Mouse (Mus musculus): ENCODE results near the gene Padi6. TPM values are rescaled to one million over a fixed set of nuclear protein-coding genes. Genes with fewer than 3 reads are reported as not detected.
A peak's percentile ranks its signal among the peaks of the same experiment; 100 is the strongest.

Padi6 gene
- polyA plus RNA-seq, 1 experiment from 2014 or later, result not detected

DNA sequence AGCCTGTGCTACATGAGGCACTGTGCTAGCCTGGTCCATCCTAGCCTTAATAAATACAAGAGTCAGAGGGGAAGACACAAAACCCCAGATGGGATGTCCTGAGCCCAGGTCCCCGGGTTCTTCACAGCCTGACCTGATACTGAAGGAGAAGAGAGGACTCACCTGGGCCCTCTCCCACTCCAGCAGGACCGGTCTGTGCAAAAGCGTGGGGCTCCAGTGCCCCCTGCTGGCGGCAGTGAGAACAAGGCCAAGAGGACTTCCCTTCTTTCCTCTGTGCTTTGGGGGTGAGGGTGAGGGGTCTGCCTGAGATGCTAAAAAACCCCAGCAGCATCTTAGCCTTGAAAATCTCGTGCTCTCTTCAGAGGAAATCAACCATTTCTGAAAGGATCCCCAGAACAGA lies 63.4 kb downstream of the Padi6 start:
- WGBS, result 15% methylated on average over 5 of the region's 5 CpGs
- H3K4me1 ChIP-seq, result peaks cover 15% of the 10 kb centered on the region

More for the DNA sequence above, 63.4 kb downstream of the Padi6 start:
- no peak overlapping the region for H3K27ac ChIP-seq
- H3K27me3 ChIP-seq, result no peaks in the 10 kb centered on the region
- H3K4me2 ChIP-seq, result no peak overlapping the region
- H3K36me3 ChIP-seq, result no peaks in the 10 kb centered on the region
- no peak overlapping the region for H3K9ac ChIP-seq
- ATAC-seq (ENCODE audit: insufficient number of reproducible peaks, low FRiP score, low TSS enrichment, low read depth), result 0 out of 2 replicates have a peak, but pooled peaks have one; percentile 15
- no peak overlapping the region for H3K4me3 ChIP-seq
- no peaks in the 10 kb centered on the region for H3K9me3 ChIP-seq

Small RNA genes lying within 50 kb of the gene (microRNA-seq; reads per million reads assigned to microRNA genes)
- gene Gm23045, result not detected
- not detected for gene Gm25951

Other genes starting within 250 kb of the Padi6 start
- 22.4 and 23.0 TPM in 2 replicates for gene Arhgef10l, start 76.6 kb downstream of the Padi6 start, polyA plus RNA-seq (2015; fragmentation: Nextera tagmentation; extraction: Ambion mirVana)
- 31.0 and 32.5 TPM in 2 replicates for gene Rcc2, start 42.1 kb downstream of the Padi6 start, polyA plus RNA-seq (2015; fragmentation: Nextera tagmentation; extraction: Ambion mirVana)
- 0.19 and 0.56 TPM in 2 replicates for gene Padi4, start 31.6 kb upstream of the Padi6 start, polyA plus RNA-seq (2015; fragmentation: Nextera tagmentation; extraction: Ambion mirVana)
- gene Padi3, start 68.0 kb upstream of the Padi6 start, polyA plus RNA-seq (2015; fragmentation: Nextera tagmentation; extraction: Ambion mirVana), result 0.45 and 0.59 TPM in 2 replicates
- 0.14 and 0.20 TPM in 2 replicates for gene Padi1, start 103.1 kb upstream of the Padi6 start, polyA plus RNA-seq (2015; fragmentation: Nextera tagmentation; extraction: Ambion mirVana)
- gene Padi2, start 163.7 kb upstream of the Padi6 start, polyA plus RNA-seq (2015; fragmentation: Nextera tagmentation; extraction: Ambion mirVana), result 4.3 and 10.5 TPM in 2 replicates
- 333 and 348 TPM in 2 replicates for gene Sdhb, start 218.6 kb upstream of the Padi6 start, polyA plus RNA-seq (2015; fragmentation: Nextera tagmentation; extraction: Ambion mirVana)
- gene Atp13a2, start 244.2 kb upstream of the Padi6 start, polyA plus RNA-seq (2015; fragmentation: Nextera tagmentation; extraction: Ambion mirVana), result 37.3 and 41.0 TPM in 2 replicates